Mouse (Mus musculus): ENCODE measurements at regions not wholly inside any gene's neighbourhood (a gene's known extent, or its start where the extent isn't known, plus 50 kb on each side); places are given as distances from the start of the nearest gene placed in this dataset.

DNA sequence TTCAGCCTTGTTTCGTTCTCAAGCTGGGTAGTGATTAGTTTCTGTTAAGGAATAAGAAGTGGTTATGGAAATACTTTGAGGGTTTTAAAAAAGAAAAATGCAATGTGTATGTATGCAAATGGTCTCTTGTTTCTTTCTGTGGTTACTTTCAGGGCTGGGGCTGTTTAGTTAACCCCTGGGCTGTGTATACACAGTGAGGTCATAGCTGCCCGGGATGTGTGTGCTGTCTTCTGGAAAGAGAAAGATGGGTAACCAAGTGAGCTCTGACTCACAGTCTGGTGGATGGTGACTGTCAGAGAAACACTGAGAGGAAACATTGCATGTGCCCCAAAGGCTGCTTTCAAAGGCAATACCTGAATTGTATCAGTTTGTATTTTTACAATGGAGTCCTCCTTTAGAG lies 79.3 kb upstream of the Dusp10 start:
- Histone ChIP-seq H3K27me3 (ENCODE audit: control insufficient read depth in 1 of 2, insufficient read depth in 2 of 2, low read length in 2 of 2) (no peaks in the 10 kb centered on the region), H3K27ac (ENCODE audit: control insufficient read depth, low read depth, low read length) (no peak overlapping the region), H3K79me2 (ENCODE audit: control insufficient read depth, insufficient read depth, low read length, poor library complexity) (no peaks in the 10 kb centered on the region), H3K36me3 (ENCODE audit: control insufficient read depth in 1 of 2, insufficient read depth in 2 of 2, low read length in 2 of 2) (no peaks in the 10 kb centered on the region), H3K4me1 (ENCODE audit: control insufficient read depth in 1 of 2, insufficient read depth in 2 of 2, low read length in 2 of 2) (no peaks in the 10 kb centered on the region), H3K4me3 (ENCODE audit: control insufficient read depth in 1 of 2, insufficient read depth in 1 of 2, low read depth in 2 of 2, low read length in 2 of 2) (no peak overlapping the region), H3K9me3 (replicated peaks; ENCODE audit: insufficient read depth, low read length) (no peaks in the 10 kb centered on the region), H3K9ac (ENCODE audit: control insufficient read depth, low read depth, low read length, poor library complexity, severe bottlenecking) (no peak overlapping the region)
- TF ChIP-seq USF2 (IDR thresholded peaks at IDR 0.05; ENCODE audit: borderline replicate concordance in 1 of 2, insufficient read depth in 1 of 2, low read depth in 1 of 2, low read length in 2 of 2) = no peak
- TF ChIP-seq BHLHE40 (IDR thresholded peaks at IDR 0.05; ENCODE audit: borderline replicate concordance, low read depth, low read length) = no peak
- TF ChIP-seq JUND (IDR thresholded peaks at IDR 0.05; ENCODE audit: low read depth, low read length) = no peak
- TF ChIP-seq ZNF384 (IDR thresholded peaks at IDR 0.05; ENCODE audit: low read depth, low read length) = no peak
- no peak for TF ChIP-seq NELFE (IDR thresholded peaks at IDR 0.05; ENCODE audit: low read depth, low read length)
- no peak for TF ChIP-seq TCF12 (IDR thresholded peaks at IDR 0.05; ENCODE audit: low read depth, low read length)
- TF ChIP-seq POLR2AphosphoS2 (IDR thresholded peaks at IDR 0.05; ENCODE audit: low read length) = no peak
- no peak for TF ChIP-seq KAT2A (conservative IDR thresholded peaks at IDR 0.05; ENCODE audit: low read depth, low read length)
- TF ChIP-seq RAD21 (IDR thresholded peaks at IDR 0.05; ENCODE audit: low read depth, low read length) = no peak
- no peak for TF ChIP-seq EP300 (IDR thresholded peaks at IDR 0.05; ENCODE audit: low read depth in 1 of 2, low read length in 2 of 2)
- no peak for TF ChIP-seq MEF2A (IDR thresholded peaks at IDR 0.05; ENCODE audit: extremely low read depth, insufficient replicate concordance, low read depth, low read length, poor library complexity, severe bottlenecking)
- no peak for TF ChIP-seq ZMIZ1 (IDR thresholded peaks at IDR 0.05; ENCODE audit: low read depth, low read length)
- TF ChIP-seq MXI1 (IDR thresholded peaks at IDR 0.05; ENCODE audit: low read depth, low read length) = no peak
- no peak for DNase-seq (ENCODE audit: low read depth, low spot score)

- H3K27ac ChIP-seq (ENCODE audit: control insufficient read depth, low read depth, low read length) = no peak overlapping the region
- H3K9ac ChIP-seq (ENCODE audit: control insufficient read depth, low read depth, low read length, poor library complexity, severe bottlenecking) = no peak overlapping the region
- H3K4me1 ChIP-seq (ENCODE audit: control insufficient read depth in 1 of 2, insufficient read depth in 2 of 2, low read length in 2 of 2) = no peaks in the 10 kb centered on the region
- H3K27me3 ChIP-seq (ENCODE audit: control insufficient read depth in 1 of 2, insufficient read depth in 2 of 2, low read length in 2 of 2) = no peaks in the 10 kb centered on the region
- H3K9me3 ChIP-seq (replicated peaks; ENCODE audit: insufficient read depth, low read length) = no peaks in the 10 kb centered on the region
- H3K4me3 ChIP-seq (ENCODE audit: control insufficient read depth in 1 of 2, insufficient read depth in 1 of 2, low read depth in 2 of 2, low read length in 2 of 2) = no peak overlapping the region
- DNase-seq (ENCODE audit: low read depth, low spot score) = no peak
- no peak for TF ChIP-seq SMC3 (IDR thresholded peaks at IDR 0.05; ENCODE audit: low read depth, low read length)
- TF ChIP-seq POLR2A (IDR thresholded peaks at IDR 0.05; ENCODE audit: control insufficient read depth in 1 of 2, insufficient read depth in 1 of 2, low read depth in 1 of 2, low read length in 2 of 2, poor library complexity in 1 of 2) = no peak
- TF ChIP-seq ZMIZ1 (IDR thresholded peaks at IDR 0.05; ENCODE audit: low read depth, low read length) = no peak
- no peaks in the 10 kb centered on the region for H3K79me2 ChIP-seq (ENCODE audit: control insufficient read depth, insufficient read depth, low read length, poor library complexity)
- H3K36me3 ChIP-seq (ENCODE audit: control insufficient read depth in 1 of 2, insufficient read depth in 2 of 2, low read length in 2 of 2) = no peaks in the 10 kb centered on the region
Measured at GRCm38 (mm10) chr1:183937166-183937565, 75.9 kb upstream of the Dusp10 start.

DNA sequence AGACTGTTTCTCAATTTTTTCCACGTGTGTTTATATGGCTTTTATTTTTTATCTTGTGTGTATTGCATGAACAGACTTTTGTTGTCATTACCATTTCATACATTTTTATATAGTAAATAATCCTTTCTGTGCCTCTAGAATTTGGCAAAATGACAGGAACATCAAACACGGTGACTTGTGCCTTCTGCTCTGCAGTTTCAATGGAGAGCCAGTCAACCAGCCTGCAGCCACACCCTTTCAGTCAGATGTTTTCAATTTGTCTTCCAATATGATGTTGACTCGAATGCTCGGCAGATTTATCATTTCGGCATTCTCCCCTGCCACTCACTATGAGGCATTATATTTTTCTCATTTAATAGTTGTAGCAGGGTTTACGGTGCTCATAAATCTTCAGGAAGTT lies 74.7 kb upstream of the Dusp10 start:
- no peak for DNase-seq (ENCODE audit: low read depth, low spot score)
- TF ChIP-seq CHD2 (IDR thresholded peaks at IDR 0.05; ENCODE audit: low read length) (no peak), GATA1 (IDR thresholded peaks at IDR 0.05; ENCODE audit: low read depth, low read length) (no peak), SMC3 (IDR thresholded peaks at IDR 0.05; ENCODE audit: low read depth, low read length) (no peak), UBTF (IDR thresholded peaks at IDR 0.05; ENCODE audit: borderline replicate concordance, insufficient read depth, low read depth, low read length) (no peak), JUND (IDR thresholded peaks at IDR 0.05; ENCODE audit: low read depth, low read length) (no peak), HCFC1 (IDR thresholded peaks at IDR 0.05; ENCODE audit: low read depth, low read length) (no peak)
- Histone ChIP-seq H3K4me1 (ENCODE audit: control insufficient read depth in 1 of 2, insufficient read depth in 2 of 2, low read length in 2 of 2) (no peaks in the 10 kb centered on the region), H3K27me3 (ENCODE audit: control insufficient read depth in 1 of 2, insufficient read depth in 2 of 2, low read length in 2 of 2) (no peaks in the 10 kb centered on the region), H3K79me2 (ENCODE audit: control insufficient read depth, insufficient read depth, low read length, poor library complexity) (no peaks in the 10 kb centered on the region), H3K4me3 (ENCODE audit: control insufficient read depth in 1 of 2, insufficient read depth in 1 of 2, low read depth in 2 of 2, low read length in 2 of 2) (no peak overlapping the region), H3K27ac (ENCODE audit: control insufficient read depth, low read depth, low read length) (no peak overlapping the region), H3K9ac (ENCODE audit: control insufficient read depth, low read depth, low read length, poor library complexity, severe bottlenecking) (no peak overlapping the region), H3K9me3 (replicated peaks; ENCODE audit: insufficient read depth, low read length) (no peaks in the 10 kb centered on the region), H3K36me3 (ENCODE audit: control insufficient read depth in 1 of 2, insufficient read depth in 2 of 2, low read length in 2 of 2) (no peaks in the 10 kb centered on the region)

Measured in MEL (cell line).